Mouse (Mus musculus): Measurements from ENCODE around the gene Fras1. TPM values are rescaled to one million over a fixed set of nuclear protein-coding genes. Genes with fewer than 3 reads are reported as not detected.

The Fras1 gene
- total and polyA plus RNA-seq, 2 experiments from 2014 or later, result 2.2 to 6.2 TPM

GRCm38 (mm10) chr5:96590621-96591020 is 216.9 kb downstream of the Fras1 start:
- ATAC-seq, result no peak
- H3K9ac ChIP-seq, result no peak overlapping the region
- no peaks in the 10 kb centered on the region for H3K36me3 ChIP-seq (ENCODE audit: insufficient read depth)
- no peak for TF ChIP-seq CTCF (IDR thresholded peaks at IDR 0.05; ENCODE audit: low read depth)
- DNase-seq, result no peak
- no peaks in the 10 kb centered on the region for H3K4me1 ChIP-seq (ENCODE audit: insufficient read depth)
- no peaks in the 10 kb centered on the region for H3K27me3 ChIP-seq (ENCODE audit: insufficient read depth, low read length)
- WGBS, result 98% methylated on average over 6 of the region's 6 CpGs
- H3K4me3 ChIP-seq (ENCODE audit: low read depth, low read length), result no peak overlapping the region
- no peak overlapping the region for H3K4me2 ChIP-seq (ENCODE audit: low read depth)
- no peak overlapping the region for H3K27ac ChIP-seq (ENCODE audit: low read depth, low read length)
- no peaks in the 10 kb centered on the region for H3K9me3 ChIP-seq (ENCODE audit: low read length)

- no peak for DNase-seq
- 95% methylated on average over 5 of the region's 5 CpGs for WGBS
- H3K27ac ChIP-seq (ENCODE audit: low read depth, low read length), result no peak overlapping the region
- no peak for ATAC-seq
- H3K36me3 ChIP-seq (ENCODE audit: insufficient read depth), result no peaks in the 10 kb centered on the region
- H3K9me3 ChIP-seq (ENCODE audit: low read length), result no peaks in the 10 kb centered on the region
- no peak overlapping the region for H3K4me2 ChIP-seq (ENCODE audit: low read depth)
- no peaks in the 10 kb centered on the region for H3K27me3 ChIP-seq (ENCODE audit: insufficient read depth, low read length)
- no peak overlapping the region for H3K4me3 ChIP-seq (ENCODE audit: low read depth, low read length)
- H3K9ac ChIP-seq, result no peak overlapping the region
- H3K4me1 ChIP-seq (ENCODE audit: insufficient read depth), result no peaks in the 10 kb centered on the region
- TF ChIP-seq CTCF (IDR thresholded peaks at IDR 0.05; ENCODE audit: low read depth), result no peak
Measured at GRCm38 (mm10) chr5:96595793-96596192, 222.0 kb downstream of the Fras1 start.

GRCm38 (mm10) chr5:96603974-96604769 is 230.4 kb downstream of the Fras1 start:
- Histone ChIP-seq H3K4me2 (ENCODE audit: low read depth) (no peak overlapping the region), H3K27me3 (ENCODE audit: insufficient read depth, low read length) (no peaks in the 10 kb centered on the region), H3K27ac (ENCODE audit: low read depth, low read length) (no peak overlapping the region), H3K36me3 (ENCODE audit: insufficient read depth) (no peaks in the 10 kb centered on the region), H3K9ac (no peak overlapping the region), H3K4me1 (ENCODE audit: insufficient read depth) (no peaks in the 10 kb centered on the region), H3K9me3 (ENCODE audit: low read length) (no peaks in the 10 kb centered on the region), H3K4me3 (ENCODE audit: low read depth, low read length) (no peak overlapping the region)
- DNase-seq (no peak), ATAC-seq (no peak)
- no peak for TF ChIP-seq CTCF (IDR thresholded peaks at IDR 0.05; ENCODE audit: low read depth)
- WGBS, result 46% methylated on average over 7 of the region's 7 CpGs

- no peak overlapping the region for H3K4me2 ChIP-seq (ENCODE audit: low read depth)
- no peaks in the 10 kb centered on the region for H3K9me3 ChIP-seq (ENCODE audit: low read length)
Measured at GRCm38 (mm10) chr5:96608036-96608435, 234.3 kb downstream of the Fras1 start.

GRCm38 (mm10) chr5:96608581-96609280 is 235.0 kb downstream of the Fras1 start:
- no peaks in the 10 kb centered on the region for H3K9me3 ChIP-seq (ENCODE audit: low read length)
- no peaks in the 10 kb centered on the region for H3K27me3 ChIP-seq (ENCODE audit: insufficient read depth, low read length)
- H3K4me1 ChIP-seq (ENCODE audit: insufficient read depth), result no peaks in the 10 kb centered on the region
- no peak overlapping the region for H3K4me2 ChIP-seq (ENCODE audit: low read depth)
- 92% methylated on average over 3 of the region's 3 CpGs for WGBS
- no peak for DNase-seq
- H3K27ac ChIP-seq (ENCODE audit: low read depth, low read length), result no peak overlapping the region
- H3K4me3 ChIP-seq (ENCODE audit: low read depth, low read length), result no peak overlapping the region
- TF ChIP-seq CTCF (IDR thresholded peaks at IDR 0.05; ENCODE audit: low read depth), result no peak
- H3K9ac ChIP-seq, result no peak overlapping the region
- ATAC-seq, result no peak
- no peaks in the 10 kb centered on the region for H3K36me3 ChIP-seq (ENCODE audit: insufficient read depth)

More at GRCm38 (mm10) chr5:96608036-96608435, 234.3 kb downstream of the Fras1 start:
- Histone ChIP-seq H3K36me3 (ENCODE audit: insufficient read depth) (no peaks in the 10 kb centered on the region), H3K4me3 (ENCODE audit: low read depth, low read length) (no peak overlapping the region), H3K4me1 (ENCODE audit: insufficient read depth) (no peaks in the 10 kb centered on the region), H3K9ac (no peak overlapping the region), H3K27ac (ENCODE audit: low read depth, low read length) (no peak overlapping the region), H3K27me3 (ENCODE audit: insufficient read depth, low read length) (no peaks in the 10 kb centered on the region)
- ATAC-seq (no peak), DNase-seq (no peak)
- WGBS, result 86% methylated on average over 5 of the region's 5 CpGs
- no peak for TF ChIP-seq CTCF (IDR thresholded peaks at IDR 0.05; ENCODE audit: low read depth)

- no peak overlapping the region for H3K27ac ChIP-seq (ENCODE audit: low read depth, low read length)
- H3K4me1 ChIP-seq (ENCODE audit: insufficient read depth), result no peaks in the 10 kb centered on the region
- no peak for ATAC-seq
- no peak overlapping the region for H3K9ac ChIP-seq
- no peaks in the 10 kb centered on the region for H3K36me3 ChIP-seq (ENCODE audit: insufficient read depth)
- no peak for TF ChIP-seq CTCF (IDR thresholded peaks at IDR 0.05; ENCODE audit: low read depth)
- H3K9me3 ChIP-seq (ENCODE audit: low read length), result no peaks in the 10 kb centered on the region
- WGBS, result 66% methylated on average over 10 of the region's 10 CpGs
- H3K4me2 ChIP-seq (ENCODE audit: low read depth), result no peak overlapping the region
- no peak overlapping the region for H3K4me3 ChIP-seq (ENCODE audit: low read depth, low read length)
- H3K27me3 ChIP-seq (ENCODE audit: insufficient read depth, low read length), result no peaks in the 10 kb centered on the region
- DNase-seq, result no peak
Measured at GRCm38 (mm10) chr5:96612077-96612476, 238.3 kb downstream of the Fras1 start.

Measured in forebrain, postnatal 0 days (tissue).